In genomic region chr16:29656187-29656825, GRCm38 (mm10) we compare ENCODE assay signal across 17 mouse cellular contexts.
DNase-seq lines count a peak whose midpoint lies in the region; ATAC-seq and TF ChIP-seq lines count a peak whose summit lies in the region.
"Had no signal": no experiment of that assay in that cellular context is flagged by ENCODE, and none has a peak within 500 bp of the region (broad histone marks: within the 10 kb centered on the region; RNA-seq: fewer than 3 reads in every experiment).

No protein-coding gene starts in this region.

- H3K4me1 ChIP-seq in forebrain, embryonic 15.5 days = peaks cover 34% of the 10 kb centered on the region
- H3K4me1 ChIP-seq in forebrain, embryonic 13.5 days = peaks cover 38% of the 10 kb centered on the region
- peaks cover 28% of the 10 kb centered on the region for H3K4me1 ChIP-seq in midbrain, embryonic 12.5 days
- H3K4me1 ChIP-seq in midbrain, embryonic 15.5 days = peaks cover 19% of the 10 kb centered on the region
- peaks cover 0 to 6% of the 10 kb centered on the region in 2 experiments; a peak in 1 of 4 replicates for H3K4me1 ChIP-seq in liver, embryonic 14.5 days (replicated peaks; ENCODE audit: control insufficient read depth in 2 of 2, insufficient read depth in 2 of 2, low read length in 1 of 2)
- no peaks in the 10 kb centered on the region; the same call in 1 of the 2 replicates for H3K4me1 ChIP-seq in stomach, postnatal 0 days (replicated peaks; ENCODE audit: control insufficient read depth, insufficient read depth)
- H3K4me1 ChIP-seq: megakaryocyte, embryonic 14.5 days had no signal

- no peak overlapping the region for H3K4me2 ChIP-seq in forebrain, embryonic 15.5 days (replicated peaks)
- H3K4me2 ChIP-seq in forebrain, embryonic 13.5 days = no peak overlapping the region
- H3K4me2 ChIP-seq in midbrain, embryonic 12.5 days (replicated peaks) = no peak overlapping the region
- H3K4me2 ChIP-seq in midbrain, embryonic 15.5 days = no peak overlapping the region
- no peak overlapping the region for H3K4me2 ChIP-seq in liver, embryonic 14.5 days (ENCODE audit: low read depth)
- H3K4me2 ChIP-seq in stomach, postnatal 0 days (replicated peaks; ENCODE audit: low read depth) = no peak overlapping the region
- H3K4me2 ChIP-seq: neural tube, embryonic 13.5 days had no signal

- peaks cover 8% of the 10 kb centered on the region for H3K36me3 ChIP-seq in forebrain, embryonic 15.5 days
- peaks cover 10% of the 10 kb centered on the region for H3K36me3 ChIP-seq in forebrain, embryonic 13.5 days (ENCODE audit: poor library complexity, severe bottlenecking)
- H3K36me3 ChIP-seq in midbrain, embryonic 12.5 days = peaks cover 8% of the 10 kb centered on the region; the same call in 1 of the 2 replicates
- H3K36me3 ChIP-seq in midbrain, embryonic 15.5 days (replicated peaks) = peaks cover 4% of the 10 kb centered on the region; the same call in 1 of the 2 replicates
- H3K36me3 ChIP-seq in liver, embryonic 14.5 days (replicated peaks; ENCODE audit: control insufficient read depth, insufficient read depth, low read depth) = peaks cover under 1% of the 10 kb centered on the region
- peaks cover 3% of the 10 kb centered on the region; the same call in 1 of the 2 replicates for H3K36me3 ChIP-seq in stomach, postnatal 0 days (ENCODE audit: control insufficient read depth, insufficient read depth, low read length)

- no peak overlapping the region for H3K9ac ChIP-seq in forebrain, embryonic 15.5 days (replicated peaks)
- no peak overlapping the region for H3K9ac ChIP-seq in forebrain, embryonic 13.5 days
- no peak overlapping the region for H3K9ac ChIP-seq in midbrain, embryonic 12.5 days (replicated peaks)
- no peak overlapping the region for H3K9ac ChIP-seq in midbrain, embryonic 15.5 days
- H3K9ac ChIP-seq in liver, embryonic 14.5 days (replicated peaks) = no peak overlapping the region
- H3K9ac ChIP-seq in stomach, postnatal 0 days (ENCODE audit: low read length) = no peak overlapping the region
- H3K9ac ChIP-seq: forebrain, postnatal 0 days; neural tube, embryonic 13.5 days had no signal

- 61% methylated on average over 9 of the region's 9 CpGs for WGBS in forebrain, embryonic 15.5 days
- WGBS in forebrain, embryonic 13.5 days = 59% methylated on average over 9 of the region's 9 CpGs
- WGBS in midbrain, embryonic 12.5 days = 60% methylated on average over 9 of the region's 9 CpGs
- 54% methylated on average over 9 of the region's 9 CpGs for WGBS in midbrain, embryonic 15.5 days
- 69% methylated on average over 9 of the region's 9 CpGs for WGBS in liver, embryonic 14.5 days (ENCODE audit: insufficient replicate concordance)
- 64% methylated on average over 9 of the region's 9 CpGs for WGBS in stomach, postnatal 0 days

- no peak overlapping the region for H3K4me3 ChIP-seq in forebrain, embryonic 15.5 days
- H3K4me3 ChIP-seq in forebrain, embryonic 13.5 days = no peak overlapping the region
- no peak overlapping the region for H3K4me3 ChIP-seq in midbrain, embryonic 12.5 days
- no peak overlapping the region for H3K4me3 ChIP-seq in midbrain, embryonic 15.5 days
- no peak overlapping the region for H3K4me3 ChIP-seq in liver, embryonic 14.5 days (ENCODE audit: insufficient read depth in 1 of 2, low read depth in 2 of 2, low read length in 2 of 2)
- H3K4me3 ChIP-seq in stomach, postnatal 0 days (ENCODE audit: low read depth, low read length) = no peak overlapping the region
- H3K4me3 ChIP-seq: gastrocnemius, adult 2 months; megakaryocyte, embryonic 14.5 days; neural tube, embryonic 13.5 days had no signal

- TF ChIP-seq CTCF in liver, embryonic 14.5 days (IDR thresholded peaks at IDR 0.05; ENCODE audit: low read depth) = no peak
- no peak for TF ChIP-seq CTCF in stomach, postnatal 0 days (IDR thresholded peaks at IDR 0.05; ENCODE audit: low read depth)

- no peak for TF ChIP-seq EP300 in liver, embryonic 14.5 days (IDR thresholded peaks at IDR 0.05; ENCODE audit: low read depth)
- TF ChIP-seq EP300 in stomach, postnatal 0 days (optimal IDR thresholded peaks at IDR 0.05) = no peak

- peak overlapping the region; percentile 92 for H3K27ac ChIP-seq in forebrain, embryonic 15.5 days (replicated peaks)
- no peak overlapping the region for H3K27ac ChIP-seq in forebrain, embryonic 13.5 days
- H3K27ac ChIP-seq in midbrain, embryonic 12.5 days (replicated peaks) = 0 out of 2 replicates have a peak overlapping the region, but pooled peaks have one; percentile 22
- H3K27ac ChIP-seq in midbrain, embryonic 15.5 days = no peak overlapping the region
- H3K27ac ChIP-seq in liver, embryonic 14.5 days = no peak overlapping the region
- peak overlapping the region; percentile 74 for H3K27ac ChIP-seq in stomach, postnatal 0 days (replicated peaks)
- H3K27ac ChIP-seq: gastrocnemius, adult 2 months; hindbrain, postnatal 0 days; neural tube, embryonic 13.5 days had no signal

- no peak for ATAC-seq in forebrain, embryonic 15.5 days (replicated peaks)
- ATAC-seq in forebrain, embryonic 13.5 days = no peak
- ATAC-seq in midbrain, embryonic 12.5 days (ENCODE audit: low FRiP score, low read depth) = no peak
- ATAC-seq in midbrain, embryonic 15.5 days (replicated peaks) = no peak
- ATAC-seq in liver, embryonic 14.5 days (ENCODE audit: insufficient read depth) = peak; percentile 63; the same call in 1 of the 2 replicates
- peak; percentile 96 for ATAC-seq in stomach, postnatal 0 days (ENCODE audit: low FRiP score, low TSS enrichment)
- ATAC-seq: forebrain, postnatal 0 days; hindbrain, postnatal 0 days; lung, postnatal 0 days had no signal

- no peak for DNase-seq in liver, embryonic 14.5 days (ENCODE audit: low read depth in 3 of 3, low spot score in 3 of 3)
- DNase-seq in stomach, postnatal 0 days (ENCODE audit: low spot score) = peak; percentile 72
- DNase-seq in adrenal gland, postnatal 10 days = no peak
- DNase-seq in adrenal gland, postnatal 14 days = no peak
- DNase-seq: cerebellum, adult 9-11 months; gastrocnemius, adult 2 months; heart, postnatal 4 days; right cerebral cortex, postnatal 25 days had no signal

- no peaks in the 10 kb centered on the region for H3K27me3 ChIP-seq in forebrain, embryonic 15.5 days
- peaks cover 46% of the 10 kb centered on the region for H3K27me3 ChIP-seq in forebrain, embryonic 13.5 days
- H3K27me3 ChIP-seq in midbrain, embryonic 12.5 days = peaks cover 76% of the 10 kb centered on the region
- peaks cover 54% of the 10 kb centered on the region for H3K27me3 ChIP-seq in midbrain, embryonic 15.5 days (replicated peaks)
- no peaks in the 10 kb centered on the region for H3K27me3 ChIP-seq in liver, embryonic 14.5 days (ENCODE audit: control insufficient read depth, insufficient read depth, low read length)
- no peaks in the 10 kb centered on the region for H3K27me3 ChIP-seq in stomach, postnatal 0 days (ENCODE audit: control insufficient read depth, insufficient read depth, low read length)

- no peaks in the 10 kb centered on the region for H3K9me3 ChIP-seq in forebrain, embryonic 15.5 days
- H3K9me3 ChIP-seq in forebrain, embryonic 13.5 days (replicated peaks) = no peaks in the 10 kb centered on the region
- no peaks in the 10 kb centered on the region for H3K9me3 ChIP-seq in midbrain, embryonic 12.5 days
- H3K9me3 ChIP-seq in midbrain, embryonic 15.5 days = no peaks in the 10 kb centered on the region
- H3K9me3 ChIP-seq in liver, embryonic 14.5 days (ENCODE audit: control insufficient read depth, low read length) = no peaks in the 10 kb centered on the region
- no peaks in the 10 kb centered on the region for H3K9me3 ChIP-seq in stomach, postnatal 0 days (ENCODE audit: control insufficient read depth, low read length)
- H3K9me3 ChIP-seq: megakaryocyte, embryonic 14.5 days; neural tube, embryonic 13.5 days had no signal

Comparison
In these comparisons a context has a peak if more than half of its experiments do, and no peak if none do; other contexts are left out.
1. H3K27ac ChIP-seq: peak in forebrain, embryonic 15.5 days (single experiment), midbrain, embryonic 12.5 days (single experiment) and stomach, postnatal 0 days (single experiment); none in forebrain, embryonic 13.5 days (single experiment), midbrain, embryonic 15.5 days (single experiment) and liver, embryonic 14.5 days (single experiment).
2. ATAC-seq: peak in liver, embryonic 14.5 days (single experiment) and stomach, postnatal 0 days (single experiment); none in forebrain, embryonic 15.5 days (single experiment), forebrain, embryonic 13.5 days (single experiment), midbrain, embryonic 12.5 days (single experiment) and midbrain, embryonic 15.5 days (single experiment).